ENCODE assay signal across 21 mouse cellular contexts in genomic region chr2:31870683-31871082, GRCm38 (mm10). TPM values are rescaled to one million over a fixed set of nuclear protein-coding genes. Genes with fewer than 3 reads are reported as not detected.
DNase-seq lines count a peak whose midpoint lies in the region; ATAC-seq and TF ChIP-seq lines count a peak whose summit lies in the region.
"Had no signal": no experiment of that assay in that cellular context is flagged by ENCODE, and none has a peak within 500 bp of the region (broad histone marks: within the 10 kb centered on the region; RNA-seq: fewer than 3 reads in every experiment).

No protein-coding gene starts in this region.

- no peaks in the 10 kb centered on the region for H3K79me2 ChIP-seq in myocyte (ENCODE audit: control insufficient read depth, insufficient read depth)

- H3K36me3 ChIP-seq in intestine, postnatal 0 days (ENCODE audit: control insufficient read depth, insufficient read depth): no peaks in the 10 kb centered on the region
- no peaks in the 10 kb centered on the region for H3K36me3 ChIP-seq in intestine, embryonic 15.5 days
- no peaks in the 10 kb centered on the region for H3K36me3 ChIP-seq in myocyte (ENCODE audit: control insufficient read depth, insufficient read depth)
- no peaks in the 10 kb centered on the region for H3K36me3 ChIP-seq in neural tube, embryonic 15.5 days
- H3K36me3 ChIP-seq: G1E had no signal

- H3K4me1 ChIP-seq in intestine, postnatal 0 days (replicated peaks; ENCODE audit: control insufficient read depth, insufficient read depth, low read length): no peaks in the 10 kb centered on the region
- H3K4me1 ChIP-seq in intestine, embryonic 15.5 days (replicated peaks): no peaks in the 10 kb centered on the region
- peaks cover 12% of the 10 kb centered on the region for H3K4me1 ChIP-seq in neural tube, embryonic 15.5 days

- H3K4me2 ChIP-seq in intestine, postnatal 0 days (replicated peaks; ENCODE audit: low read depth): no peak overlapping the region
- no peak overlapping the region for H3K4me2 ChIP-seq in intestine, embryonic 15.5 days (replicated peaks)
- H3K4me2 ChIP-seq in myocyte (ENCODE audit: low read depth): no peak overlapping the region
- no peak overlapping the region for H3K4me2 ChIP-seq in neural tube, embryonic 15.5 days

- H3K4me3 ChIP-seq in intestine, postnatal 0 days (ENCODE audit: low read depth, low read length): no peak overlapping the region
- no peak overlapping the region for H3K4me3 ChIP-seq in intestine, embryonic 15.5 days (replicated peaks)
- no peak overlapping the region for H3K4me3 ChIP-seq in myocyte
- no peak overlapping the region for H3K4me3 ChIP-seq in neural tube, embryonic 15.5 days (replicated peaks)

- 40% methylated on average over 3 of the region's 3 CpGs for WGBS in intestine, postnatal 0 days
- 60% methylated on average over 3 of the region's 3 CpGs for WGBS in intestine, embryonic 15.5 days
- WGBS in neural tube, embryonic 15.5 days: 75% methylated on average over 3 of the region's 3 CpGs

- no peaks in the 10 kb centered on the region for H3K9me3 ChIP-seq in intestine, postnatal 0 days (ENCODE audit: control insufficient read depth)
- no peaks in the 10 kb centered on the region for H3K9me3 ChIP-seq in intestine, embryonic 15.5 days
- H3K9me3 ChIP-seq in neural tube, embryonic 15.5 days (replicated peaks): no peaks in the 10 kb centered on the region
- H3K9me3 ChIP-seq: G1E had no signal

- DNase-seq in ES-CJ7 (ENCODE audit: low read depth, low spot score): peak; percentile 38
- no peak for DNase-seq in kidney, postnatal 10 days
- DNase-seq: adrenal gland, adult 2 months; adrenal gland, adult 8-10 months; adrenal gland, postnatal 10 days; adrenal gland, postnatal 14 days; adrenal gland, postnatal 25 days; adrenal gland, postnatal 36 days; B cell, adult 2 months; cerebellum, adult 11 months; cerebellum, adult 11-12 months; cerebellum, adult 18-20 months; cerebellum, adult 2 months had no signal

- no peak for TF ChIP-seq CTCF in intestine, postnatal 0 days (IDR thresholded peaks at IDR 0.05; ENCODE audit: low read depth)

- no peak for TF ChIP-seq POLR2A in myocyte (IDR thresholded peaks at IDR 0.05; ENCODE audit: insufficient read length, low read depth)

- no peak overlapping the region for H3ac ChIP-seq in myocyte (ENCODE audit: control insufficient read depth, insufficient read length)

- ATAC-seq in intestine, postnatal 0 days: no peak
- no peak for ATAC-seq in intestine, embryonic 15.5 days
- no peak for ATAC-seq in neural tube, embryonic 15.5 days (ENCODE audit: low FRiP score)
- ATAC-seq: activated CD4-positive, CD25-positive, alpha-beta regulatory T cell, adult 4 months; CD4-positive, CD25-positive, alpha-beta regulatory T cell, adult 4 months; Patski had no signal

- no peaks in the 10 kb centered on the region for H3K27me3 ChIP-seq in intestine, postnatal 0 days (replicated peaks; ENCODE audit: control insufficient read depth, insufficient read depth, low read length)
- H3K27me3 ChIP-seq in intestine, embryonic 15.5 days (replicated peaks): peaks cover 8% of the 10 kb centered on the region; the same call in 1 of the 2 replicates
- peaks cover 26% of the 10 kb centered on the region for H3K27me3 ChIP-seq in myocyte (ENCODE audit: control insufficient read depth, insufficient read depth, insufficient read length)
- no peaks in the 10 kb centered on the region for H3K27me3 ChIP-seq in neural tube, embryonic 15.5 days (replicated peaks)

- 0 out of 2 replicates have a peak overlapping the region, but pooled peaks have one; percentile 7 for H3K27ac ChIP-seq in intestine, postnatal 0 days (ENCODE audit: low read depth, low read length)
- no peak overlapping the region for H3K27ac ChIP-seq in intestine, embryonic 15.5 days
- H3K27ac ChIP-seq in neural tube, embryonic 15.5 days (replicated peaks): no peak overlapping the region

- no peak overlapping the region for H3K9ac ChIP-seq in intestine, postnatal 0 days (ENCODE audit: low read depth, low read length)
- no peak overlapping the region for H3K9ac ChIP-seq in intestine, embryonic 15.5 days
- H3K9ac ChIP-seq in neural tube, embryonic 15.5 days (replicated peaks): no peak overlapping the region

TF ChIP-seq in myocyte, 11 proteins besides CTCF, POLR2A, EP300 and RAD21:
- peak; percentile 19 for TF ChIP-seq TCF12 (IDR thresholded peaks at IDR 0.05; ENCODE audit: insufficient read depth, poor library complexity, severe bottlenecking)
- no peak for TF ChIP-seq E2F4 (IDR thresholded peaks at IDR 0.05; ENCODE audit: insufficient read depth)
- peak in 1 of 3 experiments; percentile 66 for TF ChIP-seq MYOG (IDR thresholded peaks at IDR 0.05; ENCODE audit: control insufficient read depth in 1 of 3, insufficient read depth in 1 of 3, insufficient read length in 2 of 3, low read depth in 2 of 3)
- TF ChIP-seq CEBPB (IDR thresholded peaks at IDR 0.05; ENCODE audit: insufficient read depth, poor library complexity, severe bottlenecking): no peak
- TF ChIP-seq MAX (IDR thresholded peaks at IDR 0.05; ENCODE audit: low read depth): no peak
- peak in 2 of 3 experiments; percentile 37 to 69 for TF ChIP-seq MYOD1 (IDR thresholded peaks at IDR 0.05; ENCODE audit: control insufficient read depth in 1 of 3, insufficient read length in 2 of 3, low read depth in 2 of 3)
- TF ChIP-seq USF1 (IDR thresholded peaks at IDR 0.05; ENCODE audit: low read depth): no peak
- no peak for TF ChIP-seq SRF (IDR thresholded peaks at IDR 0.05; ENCODE audit: control insufficient read depth, insufficient read length, low read depth)
- TF ChIP-seq TCF3 (IDR thresholded peaks at IDR 0.05; ENCODE audit: insufficient read length, low read depth): no peak
- TF ChIP-seq REST (IDR thresholded peaks at IDR 0.05; ENCODE audit: insufficient read depth, insufficient read length): no peak
- no peak for TF ChIP-seq POLR2AphosphoS2 (IDR thresholded peaks at IDR 0.05; ENCODE audit: insufficient read length, low read depth)

RNA-seq across cellular contexts. Expression of gene Lamc3, which starts 16.4 kb away (rescaled TPM):
- polyA plus RNA-seq in intestine, postnatal 0 days (2015; fragmentation: Nextera tagmentation; extraction: Ambion mirVana): 0.44 and 0.48 TPM in 2 replicates
- polyA plus RNA-seq in intestine, embryonic 15.5 days (2015; fragmentation: Nextera tagmentation; extraction: Ambion mirVana): 0.30 and 0.60 TPM in 2 replicates
- polyA plus RNA-seq in myocyte (2012; fragmentation: generic; extraction: Trizol): 0.22 TPM
- 4.1 and 4.2 TPM in 2 replicates for polyA plus RNA-seq in neural tube, embryonic 15.5 days (2015; fragmentation: Nextera tagmentation; extraction: Ambion mirVana)
- polyA plus RNA-seq: activated CD4-positive, CD25-positive, alpha-beta regulatory T cell, adult 4 months; CD4-positive, CD25-positive, alpha-beta regulatory T cell, adult 4 months; G1E had no signal

RNA-seq across cellular contexts. Expression of gene Fibcd1, which starts 24.9 kb away (rescaled TPM):
- 2.0 and 2.3 TPM in 2 replicates for polyA plus RNA-seq in intestine, postnatal 0 days (2015; fragmentation: Nextera tagmentation; extraction: Ambion mirVana)
- polyA plus RNA-seq in intestine, embryonic 15.5 days (2015; fragmentation: Nextera tagmentation; extraction: Ambion mirVana): 0.46 and 0.67 TPM in 2 replicates
- polyA plus RNA-seq in myocyte (2012; fragmentation: generic; extraction: Trizol): 0.13 TPM
- polyA plus RNA-seq in neural tube, embryonic 15.5 days (2015; fragmentation: Nextera tagmentation; extraction: Ambion mirVana): 4.9 and 6.4 TPM in 2 replicates
- polyA plus RNA-seq: activated CD4-positive, CD25-positive, alpha-beta regulatory T cell, adult 4 months; G1E had no signal
